Mouse (Mus musculus) activated CD4-positive, CD25-positive, alpha-beta regulatory T cell, adult 4 months (primary cell): Measurements from ENCODE around the gene Rtp1. TPM values are rescaled to one million over a fixed set of nuclear protein-coding genes. Genes with fewer than 3 reads are reported as not detected.
A peak's percentile ranks its signal among the peaks of the same experiment; 100 is the strongest.

Source experiments
- ATAC-seq: one replicate; pipeline ENCODE4 v1.8.0; 2017
- polyA plus RNA-seq, 2 experiments: library from polyadenylated mRNA; unstranded; fragments of 100-300 nt; shearing (Covaris generic); gene quantifications; one replicate each; pipeline ENCODE4 v1.2.1; 2017

The Rtp1 gene
- not detected for polyA plus RNA-seq

GRCm38 (mm10) chr16:23428647-23429319 lies at the start of gene Rtp1:
Gene Rtp1, plus strand, starts transcription at chr16:23429133.
- no peak for ATAC-seq

DNA sequence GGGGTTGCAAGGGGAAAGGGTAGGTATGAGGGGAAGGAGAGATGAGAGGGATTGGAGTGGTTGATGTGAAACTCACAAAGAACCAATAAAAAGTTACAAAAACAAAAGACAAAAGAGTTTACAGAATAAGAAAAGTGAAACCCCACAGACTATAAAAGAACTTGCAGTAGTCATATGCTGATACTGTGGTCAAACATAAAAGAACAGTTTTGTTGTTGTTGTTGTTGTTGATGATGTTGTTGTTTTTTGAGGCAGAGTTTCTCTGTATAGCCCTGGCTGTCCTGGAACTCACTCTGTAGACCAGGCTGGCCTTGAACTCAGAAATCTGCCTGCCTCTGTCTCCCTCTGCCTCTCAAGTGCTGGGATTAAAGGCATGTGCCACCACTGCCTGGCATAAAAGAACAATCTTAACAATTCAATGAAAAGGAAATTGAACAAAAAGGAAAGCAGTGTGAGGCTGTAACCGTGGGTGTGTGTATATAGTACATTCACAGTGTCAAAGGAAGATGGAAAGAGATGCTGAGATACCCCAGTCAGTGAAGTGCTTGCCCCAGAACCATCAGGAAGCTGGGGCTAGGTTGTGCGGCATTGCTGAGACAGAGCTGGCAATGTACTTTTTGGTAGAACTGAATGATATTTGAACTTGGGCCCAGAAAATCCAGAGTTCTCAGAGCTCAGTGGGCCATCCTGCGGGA lies 49.2 kb upstream of the Rtp1 start:
- peak; percentile 51 for ATAC-seq

GRCm38 (mm10) chr16:23384304-23384703 lies 44.6 kb upstream of the Rtp1 start:
- no peak for ATAC-seq

GRCm38 (mm10) chr16:23397931-23398330 lies 31.0 kb upstream of the Rtp1 start:
- ATAC-seq: no peak

DNA sequence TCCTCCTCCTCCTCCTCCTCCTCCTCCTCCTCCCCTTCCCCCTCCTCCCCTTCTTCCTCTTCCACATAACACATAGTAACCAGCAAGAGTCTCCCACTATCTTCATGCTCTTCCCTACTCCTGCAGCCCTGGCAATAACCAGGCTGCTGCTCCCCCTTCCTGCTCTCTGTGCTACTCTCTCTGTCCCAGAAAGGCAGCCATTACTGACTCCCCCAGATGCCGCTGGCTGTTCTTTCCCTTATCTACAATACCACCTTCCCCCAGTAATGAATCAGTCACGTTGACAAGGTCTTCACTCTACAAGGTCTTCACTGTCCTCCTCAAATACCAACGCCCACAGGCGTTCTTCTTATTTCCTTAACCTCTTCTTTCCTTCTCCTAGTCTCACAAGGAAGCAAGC lies 27.5 kb upstream of the Rtp1 start:
- no peak for ATAC-seq

DNA sequence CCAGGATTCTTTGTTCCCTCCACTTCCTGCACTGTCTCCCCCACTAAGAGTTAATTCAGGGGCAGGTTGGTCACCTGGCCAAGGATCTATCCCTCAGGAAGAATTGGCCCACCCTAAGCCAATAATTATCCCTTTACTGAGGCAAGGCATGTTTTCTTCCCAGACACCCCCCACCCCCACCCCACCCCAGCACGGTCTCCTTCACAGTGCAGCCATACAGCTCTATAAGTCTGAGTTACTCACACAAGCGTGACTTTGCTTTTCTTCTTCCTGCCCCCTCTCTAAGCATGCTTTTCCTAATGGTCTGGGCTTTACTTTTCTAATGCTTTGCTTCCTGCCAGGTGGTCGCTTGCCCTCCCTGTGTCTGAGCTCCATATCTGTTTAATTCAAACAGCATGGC lies 27.0 kb upstream of the Rtp1 start:
- no peak for ATAC-seq

- ATAC-seq: peak; percentile 14
Measured at GRCm38 (mm10) chr16:23403008-23403755, 25.8 kb upstream of the Rtp1 start.

DNA sequence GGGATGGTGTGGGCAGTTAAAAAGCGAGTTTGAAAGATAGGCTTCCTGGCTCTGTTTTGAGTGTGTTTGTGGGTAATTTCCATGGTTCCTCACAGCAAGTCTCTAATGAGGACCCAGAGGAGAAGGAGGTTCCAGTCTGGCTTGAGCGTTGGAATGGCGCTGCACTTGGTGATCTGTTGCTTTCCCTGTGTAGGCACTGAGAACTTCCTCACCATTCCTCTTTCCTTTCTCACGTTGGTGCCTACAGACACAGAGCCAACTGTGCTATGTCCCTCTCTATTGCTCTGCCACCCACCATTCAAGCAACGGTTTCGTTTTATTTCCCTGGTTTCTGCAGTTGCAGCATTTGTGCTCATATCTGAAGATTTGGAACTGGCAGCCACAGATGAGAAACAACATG lies 16.0 kb upstream of the Rtp1 start:
- no peak for ATAC-seq

DNA sequence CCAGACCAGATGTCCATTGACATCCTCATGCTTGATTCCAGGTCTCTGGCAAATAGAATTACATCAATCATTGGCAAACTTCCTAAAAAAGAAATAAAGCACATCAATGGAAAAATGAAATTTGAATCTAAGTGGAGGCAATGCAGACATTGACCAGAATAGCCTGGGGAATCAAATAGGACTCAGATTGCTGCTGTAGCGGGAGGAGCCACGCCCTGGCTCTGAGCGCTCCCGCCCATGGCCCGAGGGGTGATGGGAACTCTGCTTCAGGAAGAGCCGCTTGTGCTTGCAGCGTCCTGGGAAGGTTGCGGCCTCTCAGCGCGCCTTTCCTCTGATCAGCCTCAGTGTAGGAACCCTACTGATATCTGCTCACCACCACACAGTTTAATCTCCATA lies 12.7 kb upstream of the Rtp1 start:
- no peak for ATAC-seq

- ATAC-seq: no peak
Measured at GRCm38 (mm10) chr16:23416657-23417293, 12.2 kb upstream of the Rtp1 start.

DNA sequence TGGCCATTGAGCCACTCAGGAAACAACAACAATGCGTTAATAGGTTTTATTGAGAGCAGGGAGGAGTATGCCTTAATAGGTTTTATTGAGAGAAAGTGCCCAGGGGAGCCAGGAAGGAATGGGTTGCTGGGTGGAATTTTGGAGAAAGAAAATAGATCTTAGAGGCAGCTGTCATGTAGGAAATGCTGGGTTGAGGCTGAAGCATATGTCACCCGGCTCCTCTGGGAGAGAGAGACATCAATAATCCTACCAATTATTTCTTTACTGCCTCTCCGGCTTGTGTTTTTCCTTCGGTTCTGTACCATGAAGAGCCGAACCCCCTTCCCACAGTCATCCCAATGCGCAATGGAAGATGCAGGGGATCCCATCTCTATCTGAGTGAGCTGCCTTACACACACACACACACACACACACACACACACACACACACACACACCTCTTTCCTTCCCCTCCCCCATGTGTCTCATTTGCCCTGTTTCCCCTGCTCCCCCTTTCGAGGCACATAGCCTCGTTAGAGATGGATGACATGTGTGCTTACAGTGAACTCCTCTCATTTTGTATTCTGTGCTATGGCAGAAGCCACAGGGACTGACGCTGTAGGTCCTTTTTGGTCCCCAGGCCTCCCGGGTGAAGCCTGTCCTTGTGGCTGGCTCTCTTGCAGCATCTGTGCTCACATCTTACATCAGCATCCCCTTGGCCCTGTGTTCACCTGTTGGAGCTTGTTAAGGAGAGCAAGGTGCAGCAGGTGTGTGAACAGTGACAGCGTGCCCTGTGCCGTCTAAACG lies 11.3 kb upstream of the Rtp1 start:
- ATAC-seq: no peak

DNA sequence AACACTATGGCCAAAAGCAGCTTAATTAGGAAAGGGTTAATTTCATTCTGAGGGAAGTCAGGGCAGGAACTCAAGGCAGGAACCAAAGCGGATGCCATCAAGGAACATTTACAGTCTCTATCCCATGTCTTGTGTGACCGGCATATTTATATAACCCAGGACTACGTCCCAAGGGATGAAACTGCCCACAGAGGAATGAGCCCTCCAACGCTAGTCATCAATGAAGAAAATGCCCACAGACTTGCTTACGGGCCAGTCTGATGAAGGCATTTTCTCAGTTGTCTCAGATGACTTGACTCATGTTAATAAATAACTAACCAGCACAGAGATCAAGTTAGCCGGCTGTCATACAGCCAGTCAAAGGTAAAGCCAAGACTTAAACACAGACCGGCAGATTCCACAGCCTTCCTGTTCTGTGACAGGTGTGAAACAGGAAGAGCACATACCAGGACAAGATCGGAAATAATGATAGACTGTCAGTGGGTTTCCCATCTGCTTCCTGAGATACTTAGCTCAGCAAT lies 9.3 kb upstream of the Rtp1 start:
- no peak for ATAC-seq

DNA sequence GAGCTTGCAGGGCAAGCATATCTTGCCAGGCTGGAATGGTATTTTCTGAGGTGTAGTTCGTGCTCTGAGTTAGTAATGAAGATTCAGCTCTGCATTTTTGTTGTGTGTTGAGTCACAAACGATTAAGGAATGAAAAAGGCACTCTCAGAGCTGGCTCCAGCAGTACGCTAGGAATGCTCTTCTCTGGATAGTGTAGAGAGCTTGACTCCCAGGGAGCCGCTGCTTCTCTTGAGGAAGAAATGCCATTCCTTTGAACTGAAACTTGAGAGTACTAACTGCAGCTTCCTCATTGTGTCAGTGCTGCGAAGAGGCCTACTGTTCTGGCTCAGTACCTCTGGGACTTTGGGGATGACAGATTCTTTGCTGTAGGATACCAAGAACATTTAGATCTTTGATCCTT lies 5.1 kb upstream of the Rtp1 start:
- no peak for ATAC-seq

DNA sequence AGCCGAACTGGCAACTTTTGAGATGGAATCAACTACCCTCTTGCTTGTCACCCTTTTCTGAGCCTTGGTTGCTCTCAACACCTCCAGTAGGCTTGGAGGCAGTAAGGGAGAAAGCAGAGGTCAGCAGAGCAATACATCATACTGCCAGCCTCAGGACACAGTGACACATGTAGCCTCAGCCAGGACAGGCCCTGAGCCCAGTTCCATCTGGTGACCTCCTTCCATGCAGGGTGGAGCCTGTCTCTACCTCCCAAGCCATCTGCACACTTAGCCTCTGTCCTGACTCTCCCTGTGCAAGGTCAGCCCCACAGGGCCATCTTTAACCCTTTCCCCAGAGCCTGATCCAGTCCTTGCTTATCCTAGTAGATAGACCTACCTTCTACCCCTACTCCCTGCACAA lies 1.2 kb upstream of the Rtp1 start:
- no peak for ATAC-seq

GRCm38 (mm10) chr16:23429991-23430390 lies 1.1 kb downstream of the Rtp1 start:
- ATAC-seq: no peak

DNA sequence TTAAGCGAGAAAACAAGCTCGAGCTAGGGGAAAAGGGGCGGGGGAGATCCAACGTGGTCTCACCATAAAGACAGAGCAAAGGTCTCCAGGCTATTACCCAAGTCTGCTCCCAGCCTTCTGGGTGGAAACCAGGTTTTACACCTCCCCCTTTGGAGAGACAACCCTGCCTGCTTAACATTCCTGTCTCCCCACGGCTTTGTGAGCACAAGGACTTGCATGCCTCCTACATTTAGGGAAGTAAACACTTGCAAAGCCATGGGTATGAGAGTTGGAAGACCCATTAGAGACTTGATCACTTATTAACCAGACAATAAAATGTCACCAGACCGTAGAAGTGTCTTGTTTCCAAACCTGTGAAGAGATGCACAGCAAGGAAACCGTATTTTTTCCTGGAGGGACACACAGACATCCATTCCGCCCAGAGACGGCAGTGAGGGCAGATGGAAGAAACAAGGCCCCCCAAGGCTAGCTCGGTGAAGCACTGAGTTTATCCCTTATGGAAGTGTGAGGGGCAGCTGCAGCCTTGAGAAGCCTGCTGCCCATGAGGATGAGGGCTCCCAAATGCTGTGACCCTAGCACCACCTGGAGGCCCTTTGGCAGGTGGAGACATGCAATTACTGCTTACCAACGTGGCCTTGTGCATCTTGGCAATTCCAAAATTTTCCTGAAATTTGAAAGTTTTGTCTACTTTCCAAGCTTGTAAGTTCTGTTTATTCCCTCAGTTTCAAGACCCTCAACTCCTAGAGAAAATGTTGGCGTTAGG lies 8.7 kb downstream of the Rtp1 start:
- no peak for ATAC-seq

GRCm38 (mm10) chr16:23444231-23444630 lies 15.3 kb downstream of the Rtp1 start:
- no peak for ATAC-seq

DNA sequence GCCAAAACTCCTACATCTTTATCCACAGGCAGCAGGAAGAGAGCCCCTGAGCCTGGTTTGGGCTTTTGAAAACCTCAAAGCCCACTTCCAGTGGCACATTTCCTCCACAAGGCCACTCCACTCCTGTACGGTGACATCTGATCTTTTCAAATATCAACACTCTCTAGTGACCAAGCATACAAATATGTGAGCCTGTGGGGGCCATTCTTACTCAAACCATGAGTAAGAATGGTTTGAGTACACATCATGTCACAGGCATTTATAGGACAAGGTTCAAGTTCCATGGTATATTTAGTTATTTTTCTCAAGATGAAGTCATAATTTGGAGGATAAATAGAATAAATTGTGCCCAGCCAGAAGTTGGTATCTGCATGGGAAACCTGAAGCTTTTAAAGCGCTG lies 21.0 kb downstream of the Rtp1 start:
- no peak for ATAC-seq

GRCm38 (mm10) chr16:23450816-23451215 lies 21.9 kb downstream of the Rtp1 start:
- no peak for ATAC-seq

DNA sequence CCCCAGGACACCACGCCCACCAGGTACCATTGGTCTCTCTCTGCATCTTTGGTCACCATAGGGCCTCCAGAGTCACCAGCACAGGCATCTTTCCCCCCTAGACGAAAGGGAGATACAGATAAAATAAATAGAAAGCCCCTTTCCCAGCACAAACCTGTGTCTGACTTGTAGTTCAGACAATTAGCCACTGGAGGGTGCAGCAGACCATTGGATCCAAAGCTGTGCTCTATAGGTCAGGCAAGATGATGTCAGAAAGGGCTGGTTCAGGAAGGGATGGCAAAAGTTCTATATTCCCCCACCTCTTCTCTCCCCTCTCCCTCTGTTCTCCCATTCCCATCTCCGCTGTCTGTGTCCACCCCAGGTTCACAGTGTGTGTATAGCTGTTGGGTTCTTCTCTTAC lies 23.5 kb downstream of the Rtp1 start:
- no peak for ATAC-seq

DNA sequence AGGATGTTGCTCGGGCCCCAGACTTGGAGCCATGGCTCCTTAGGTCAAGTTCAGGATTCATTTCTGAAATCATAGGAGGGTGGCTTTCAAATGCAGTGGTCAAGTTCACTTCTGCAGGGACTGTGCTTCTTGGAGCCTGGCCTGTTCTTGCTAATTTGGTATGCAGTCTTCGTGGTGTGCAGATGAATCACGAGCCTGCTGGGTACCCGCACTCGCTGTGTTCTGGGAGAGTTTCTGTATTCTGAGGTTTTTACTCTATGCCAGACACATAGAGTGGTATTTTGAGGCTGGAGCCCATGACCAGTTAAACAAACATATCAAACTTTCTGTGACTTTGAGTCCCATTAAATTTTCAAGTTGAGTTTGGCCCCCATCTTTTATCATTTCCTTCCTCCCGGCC lies 25.4 kb downstream of the Rtp1 start:
- ATAC-seq: no peak

DNA sequence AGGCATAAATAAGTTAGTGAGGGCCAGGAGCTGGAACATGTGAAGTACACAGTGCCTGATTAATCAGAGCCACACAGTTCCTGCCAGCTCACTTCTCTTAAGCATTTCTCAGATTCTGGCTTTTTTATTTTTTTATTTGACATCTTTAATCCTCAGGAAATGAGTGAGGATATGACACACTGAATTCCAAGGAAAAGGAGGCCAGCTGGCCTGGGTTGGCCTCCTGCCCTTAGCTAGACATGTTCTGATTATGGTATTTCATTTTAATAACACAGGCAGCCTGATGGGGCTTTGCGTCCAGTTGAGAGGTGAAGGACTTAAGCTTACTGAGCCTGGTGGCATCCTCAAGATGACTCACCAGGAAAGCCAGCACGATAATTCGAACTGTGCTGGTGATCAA lies 27.6 kb downstream of the Rtp1 start:
- ATAC-seq: no peak
